Mouse (Mus musculus): ENCODE data around the gene Gm20538.

DNA sequence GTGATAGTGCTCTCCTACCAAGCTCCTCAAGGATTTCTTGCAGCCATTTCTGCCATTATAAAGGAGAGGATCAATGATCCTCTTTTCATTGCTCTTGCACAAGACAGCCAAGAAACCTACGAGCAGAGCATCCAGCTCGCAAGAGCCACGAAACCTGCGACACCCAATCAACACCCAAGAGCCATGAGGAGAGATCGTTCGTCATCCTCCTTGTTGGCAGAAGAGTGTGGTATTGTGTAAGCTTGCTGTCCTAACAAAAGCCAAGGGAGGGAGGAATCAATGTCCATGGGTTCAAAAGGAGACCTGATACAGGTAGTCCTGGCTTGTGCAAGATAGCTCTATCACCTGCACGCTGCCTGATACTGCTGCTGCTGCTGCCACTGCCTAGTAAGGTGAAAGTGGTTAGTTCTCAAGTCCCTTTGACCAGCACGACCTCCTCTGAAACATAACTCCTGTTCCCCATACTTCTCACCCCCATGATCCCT lies 9.9 kb downstream of the Gm20538 start:
- TF ChIP-seq CTCF (IDR thresholded peaks at IDR 0.05; ENCODE audit: insufficient read depth, low read depth, low read length): no peak
- TF ChIP-seq POLR2A (IDR thresholded peaks at IDR 0.05; ENCODE audit: insufficient read depth, low read depth, low read length): no peak
